Mouse (Mus musculus): ENCODE data around the gene Slc5a4a.

Slc5a4a gene

GRCm38 (mm10) chr10:76147278-76147677, at the start of gene Slc5a4a:
Gene Slc5a4a, plus strand, starts transcription at chr10:76147451.
- no peak for DNase-seq (ENCODE audit: low read depth, low spot score)

- DNase-seq (ENCODE audit: low read depth, low spot score) = no peak
These were observed 36.4 kb upstream of the Slc5a4a start, which contains the start of gene Slc5a4b for GRCm38 (mm10) chr10:76110861-76111260. Gene Slc5a4b, minus strand, starts transcription at chr10:76110961.

- peak; percentile 73 for DNase-seq (ENCODE audit: low read depth, low spot score)
These were observed 29.3 kb upstream of the Slc5a4a start for GRCm38 (mm10) chr10:76117966-76118365.

- peak; percentile 67 for DNase-seq (ENCODE audit: low read depth, low spot score)
These were observed 28.5 kb upstream of the Slc5a4a start for GRCm38 (mm10) chr10:76118741-76119140.

GRCm38 (mm10) chr10:76120124-76120711, 27.0 kb upstream of the Slc5a4a start:
- no peak for DNase-seq (ENCODE audit: low read depth, low spot score)

- DNase-seq (ENCODE audit: low read depth, low spot score) = no peak
These were observed 25.8 kb upstream of the Slc5a4a start for GRCm38 (mm10) chr10:76121495-76121894.

- no peak for DNase-seq (ENCODE audit: low read depth, low spot score)
These were observed 14.7 kb upstream of the Slc5a4a start for GRCm38 (mm10) chr10:76132506-76132905.

- DNase-seq (ENCODE audit: low read depth, low spot score) = no peak
These were observed 10.9 kb upstream of the Slc5a4a start for GRCm38 (mm10) chr10:76136318-76136717.

- no peak for DNase-seq (ENCODE audit: low read depth, low spot score)
These were observed 405 bp upstream of the Slc5a4a start for GRCm38 (mm10) chr10:76146846-76147245.

- DNase-seq (ENCODE audit: low read depth, low spot score) = peak; percentile 57
These were observed 8.7 kb downstream of the Slc5a4a start for GRCm38 (mm10) chr10:76155911-76156310.

GRCm38 (mm10) chr10:76157528-76157927, 10.3 kb downstream of the Slc5a4a start:
- no peak for DNase-seq (ENCODE audit: low read depth, low spot score)

GRCm38 (mm10) chr10:76158009-76158408, 10.8 kb downstream of the Slc5a4a start:
- no peak for DNase-seq (ENCODE audit: low read depth, low spot score)

GRCm38 (mm10) chr10:76174899-76175298, 27.6 kb downstream of the Slc5a4a start:
- DNase-seq (ENCODE audit: low read depth, low spot score) = no peak

GRCm38 (mm10) chr10:76185216-76185615, 38.0 kb downstream of the Slc5a4a start:
- DNase-seq (ENCODE audit: low read depth, low spot score) = no peak

GRCm38 (mm10) chr10:76188010-76188409, 40.8 kb downstream of the Slc5a4a start:
- no peak for DNase-seq (ENCODE audit: low read depth, low spot score)

- no peak for DNase-seq (ENCODE audit: low read depth, low spot score)
These were observed 54.2 kb downstream of the Slc5a4a start for GRCm38 (mm10) chr10:76201416-76201815.

GRCm38 (mm10) chr10:76201978-76202377, 54.7 kb downstream of the Slc5a4a start:
- peak; percentile 74 for DNase-seq (ENCODE audit: low read depth, low spot score)

GRCm38 (mm10) chr10:76203798-76204283, 56.6 kb downstream of the Slc5a4a start:
- DNase-seq (ENCODE audit: low read depth, low spot score) = peak; percentile 10

GRCm38 (mm10) chr10:76207262-76207796, 60.1 kb downstream of the Slc5a4a start:
- no peak for DNase-seq (ENCODE audit: low read depth, low spot score)

- no peak for DNase-seq (ENCODE audit: low read depth, low spot score)
These were observed 62.0 kb downstream of the Slc5a4a start for GRCm38 (mm10) chr10:76209241-76209640.

- no peak for DNase-seq (ENCODE audit: low read depth, low spot score)
These were observed 63.6 kb downstream of the Slc5a4a start for GRCm38 (mm10) chr10:76210806-76211205.

GRCm38 (mm10) chr10:76212121-76212520, 64.9 kb downstream of the Slc5a4a start:
- no peak for DNase-seq (ENCODE audit: low read depth, low spot score)

GRCm38 (mm10) chr10:76214161-76214560, 66.9 kb downstream of the Slc5a4a start:
- no peak for DNase-seq (ENCODE audit: low read depth, low spot score)

Data from A20 (cell line).